Mouse (Mus musculus) liver, postnatal 0 days (tissue): ENCODE data around the gene Zfp36l2. TPM values are rescaled to one million over a fixed set of nuclear protein-coding genes. Genes with fewer than 3 reads are reported as not detected.

ENCODE experiments used
- ATAC-seq: fragments of 200-750 bp; cut with Nextera tagmentation; 2 replicates; pipeline ENCODE4 v1.8.0; 2017; ENCODE audit warnings: mild to moderate bottlenecking, moderate library complexity
- DNase-seq: peaks from one replicate; pipeline ENCODE4 v3.0.0-alpha.2; 2016
- H3K27ac ChIP-seq: fragments of 300-500 bp; sonication (generic); 2 replicates; pipeline ENCODE4 v1.5.1; 2014; ENCODE audit warnings: antibody characterized with exemption, moderate library complexity, mild to moderate bottlenecking, low read depth
- H3K27me3 ChIP-seq: fragments of 300-500 bp; sonication (generic); 2 replicates; pipeline ENCODE4 v1.6.1; 2014; ENCODE audit warnings: low read length, control low read depth, mixed read lengths; ENCODE audit not compliant: insufficient read depth
- H3K36me3 ChIP-seq: fragments of 300-500 bp; sonication (generic); replicated peaks from 2 replicates; pipeline ENCODE4 v1.6.1; 2014; ENCODE audit warnings: mild to moderate bottlenecking, control low read depth, low read length, moderate library complexity, mixed read lengths; ENCODE audit not compliant: insufficient read depth
- H3K4me1 ChIP-seq: fragments of 300-500 bp; sonication (generic); 2 replicates; pipeline ENCODE4 v1.6.1; 2014; ENCODE audit warnings: antibody characterized with exemption, mild to moderate bottlenecking, control low read depth; ENCODE audit not compliant: insufficient read depth
- H3K4me2 ChIP-seq: fragments of 300-500 bp; sonication (generic); 2 replicates; pipeline ENCODE4 v1.6.1; 2014; ENCODE audit warnings: low read depth, mild to moderate bottlenecking, low read length, moderate library complexity, mixed read lengths
- H3K4me3 ChIP-seq: fragments of 300-500 bp; sonication (generic); 2 replicates; pipeline ENCODE4 v1.5.1; 2014; ENCODE audit warnings: low read depth, low read length
- H3K9ac ChIP-seq: fragments of 300-500 bp; sonication (generic); replicated peaks from 2 replicates; pipeline ENCODE4 v1.6.1; 2014; ENCODE audit warnings: mild to moderate bottlenecking, moderate library complexity
- H3K9me3 ChIP-seq: fragments of 300-500 bp; sonication (generic); 2 replicates; pipeline ENCODE4 v1.6.1; 2016; ENCODE audit warnings: mild to moderate bottlenecking, control low read depth, low read length, mixed read lengths
- CTCF ChIP-seq: sonication (generic); IDR thresholded peaks from 2 replicates; pipeline ENCODE4 v1.5.1; 2016; ENCODE audit warnings: antibody characterized with exemption, low read depth
- EP300 ChIP-seq: IDR thresholded peaks from 2 replicates; pipeline ENCODE4 v1.6.1; 2016; ENCODE audit warnings: antibody characterized with exemption, low read depth, mild to moderate bottlenecking
- WGBS: fragments of 180-500 bp; shearing (Covaris S2); extraction: QIAGEN DNeasy Blood & Tissue Kit; methylation state at CpG from one replicate; pipeline ENCODE4 v1.1.7; 2014; ENCODE audit not compliant: insufficient replicate concordance; 5-methylcytosine and 5-hydroxymethylcytosine counted together
- polyA plus RNA-seq: library from polyadenylated mRNA; unstranded; fragments of >200 nt; fragmentation: Nextera tagmentation; extraction: Ambion mirVana; gene quantifications from 2 replicates; pipeline ENCODE4 v1.2.1, GENCODE M21; 2015

Gene Zfp36l2
- polyA plus RNA-seq, 1 experiment from 2014 or later = 7.6 TPM

DNA sequence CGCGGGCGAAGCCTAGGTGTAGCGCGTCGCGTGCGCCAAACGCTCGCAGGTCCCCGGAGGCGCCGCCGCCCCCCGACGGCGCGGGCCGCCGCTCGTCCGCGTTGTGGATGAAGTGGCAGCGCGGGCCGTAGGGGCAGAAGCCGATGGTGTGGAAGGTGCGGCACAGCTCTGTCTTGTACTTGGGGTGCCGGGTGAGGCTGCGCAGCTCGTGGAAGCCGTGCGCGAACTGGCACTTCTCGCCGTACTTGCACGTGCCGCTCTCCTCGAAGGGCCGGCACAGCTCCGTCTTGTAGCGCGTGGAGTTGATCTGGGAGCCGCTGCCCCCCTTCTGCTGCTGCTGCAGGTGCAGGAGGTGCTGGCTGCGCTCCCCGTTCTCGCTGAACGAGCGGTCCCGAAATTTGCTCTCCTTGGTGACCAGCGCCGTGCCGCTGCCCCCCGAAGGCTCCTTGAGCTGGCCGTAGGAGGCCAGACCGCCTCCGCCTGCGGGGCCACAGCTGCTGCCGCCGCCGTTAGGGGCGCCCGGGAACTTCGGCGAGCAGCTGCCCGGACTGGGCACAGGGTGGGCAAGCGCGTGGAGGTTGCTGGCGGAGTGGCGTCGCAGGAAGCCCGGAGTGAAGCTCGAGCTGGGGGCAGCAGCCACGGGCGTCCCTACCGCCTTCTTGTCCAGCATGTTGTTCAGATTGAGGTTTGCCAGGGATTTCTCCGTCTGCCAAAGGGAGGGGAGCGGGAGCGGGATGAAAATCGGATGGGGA lies 1.1 kb downstream of the Zfp36l2 start:
- peaks cover 35% of the 10 kb centered on the region for H3K4me1 ChIP-seq
- ATAC-seq = no peak
- H3K27me3 ChIP-seq = no peaks in the 10 kb centered on the region
- H3K9me3 ChIP-seq = no peaks in the 10 kb centered on the region
- peak overlapping the region; percentile 92 for H3K27ac ChIP-seq
- peak overlapping the region; percentile 68 for H3K4me3 ChIP-seq
- peak; percentile 73 for DNase-seq
- H3K9ac ChIP-seq = peak overlapping the region; percentile 80
- peak; percentile 40 for TF ChIP-seq CTCF
- TF ChIP-seq EP300 = no peak
- H3K4me2 ChIP-seq = peak overlapping the region; percentile 97
- under 1% methylated on average over 78 of the region's 80 CpGs for WGBS
- peaks cover 14% of the 10 kb centered on the region for H3K36me3 ChIP-seq

DNA sequence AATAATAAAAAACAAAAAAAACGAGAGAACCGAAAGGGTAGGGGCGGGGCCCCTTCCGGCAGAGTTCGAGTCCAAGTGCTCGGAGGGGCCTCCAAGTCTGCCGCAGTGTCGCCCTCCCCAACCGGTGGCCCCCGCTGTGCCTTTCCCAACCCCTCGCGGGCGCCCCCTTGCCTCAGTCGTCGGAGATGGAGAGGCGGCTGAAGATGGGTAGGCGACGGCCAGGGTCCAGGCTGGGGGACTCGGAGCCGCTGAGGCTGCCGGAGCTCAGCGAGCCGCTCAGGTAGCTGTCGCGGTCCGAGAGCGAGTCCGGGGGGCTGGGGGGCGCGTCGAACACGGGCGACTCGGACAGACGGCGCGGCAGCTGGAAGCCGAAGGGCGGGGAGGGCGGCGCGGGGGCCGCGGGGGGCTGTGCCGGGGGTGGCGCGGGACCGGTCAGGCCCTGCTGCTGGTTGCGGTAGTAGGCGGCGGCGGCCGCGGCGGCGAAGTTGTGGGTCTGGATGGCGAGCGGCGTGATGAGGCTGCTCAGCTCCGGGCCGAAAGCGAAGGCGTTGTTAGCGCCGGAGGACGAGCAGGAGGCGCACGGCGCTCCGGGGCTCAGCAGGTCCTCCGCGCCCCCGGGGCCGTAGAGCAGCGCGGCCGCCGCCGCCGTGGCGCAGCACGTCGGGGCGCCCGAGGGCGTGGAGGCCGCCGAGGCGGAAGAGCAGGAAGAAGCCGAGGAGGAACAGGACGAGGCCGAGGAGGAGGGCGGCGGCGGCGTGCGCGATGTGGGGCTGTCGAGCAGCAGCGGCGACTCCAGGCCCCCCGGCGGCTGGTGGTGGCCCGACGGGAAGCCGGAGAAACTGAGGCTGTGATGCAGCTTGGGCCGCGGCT lies 1.9 kb downstream of the Zfp36l2 start:
- Histone ChIP-seq H3K36me3 (peaks cover 12% of the 10 kb centered on the region; the same call in 1 of the 2 replicates), H3K4me2 (peak overlapping the region; percentile 97), H3K4me3 (peak overlapping the region; percentile 68), H3K27ac (peak overlapping the region; percentile 92), H3K27me3 (no peaks in the 10 kb centered on the region), H3K9me3 (no peaks in the 10 kb centered on the region), H3K9ac (peak overlapping the region; percentile 80), H3K4me1 (peaks cover 43% of the 10 kb centered on the region)
- DNase-seq (peak; percentile 81), ATAC-seq (no peak; the same call in 1 of the 2 replicates)
- no peak for TF ChIP-seq EP300
- peak; percentile 68 for TF ChIP-seq CTCF
- under 1% methylated on average over 89 of the region's 108 CpGs for WGBS

DNA sequence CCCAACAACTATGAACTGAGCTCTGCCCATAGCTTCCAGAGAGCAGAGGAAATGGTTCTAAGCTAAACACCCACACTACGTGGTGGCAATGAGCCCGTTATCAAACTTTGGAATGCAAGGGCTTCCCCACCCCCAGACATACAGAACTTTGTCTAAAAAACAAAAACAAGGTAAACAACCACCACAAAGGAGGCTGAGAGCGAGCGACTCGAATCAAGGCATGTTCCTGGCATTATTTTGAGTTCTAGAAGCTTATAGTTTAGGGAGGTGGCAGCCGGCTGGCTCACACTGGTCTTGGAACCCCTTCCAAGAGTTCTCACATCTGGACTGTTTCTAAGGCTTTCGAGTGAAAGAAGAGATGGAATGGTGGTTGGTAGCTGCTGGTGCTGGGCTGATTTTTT lies 2.7 kb downstream of the Zfp36l2 start:
- Histone ChIP-seq H3K9ac (peak overlapping the region; percentile 80), H3K36me3 (peaks cover 12% of the 10 kb centered on the region; the same call in 1 of the 2 replicates), H3K4me1 (peaks cover 49% of the 10 kb centered on the region), H3K27ac (peak overlapping the region; percentile 92), H3K9me3 (no peaks in the 10 kb centered on the region), H3K4me2 (peak overlapping the region; percentile 97), H3K4me3 (peak overlapping the region; percentile 68), H3K27me3 (no peaks in the 10 kb centered on the region)
- TF ChIP-seq EP300 (no peak), CTCF (no peak)
- under 1% methylated on average over 7 of the region's 7 CpGs for WGBS
- ATAC-seq (no peak), DNase-seq (peak; percentile 44)

DNA sequence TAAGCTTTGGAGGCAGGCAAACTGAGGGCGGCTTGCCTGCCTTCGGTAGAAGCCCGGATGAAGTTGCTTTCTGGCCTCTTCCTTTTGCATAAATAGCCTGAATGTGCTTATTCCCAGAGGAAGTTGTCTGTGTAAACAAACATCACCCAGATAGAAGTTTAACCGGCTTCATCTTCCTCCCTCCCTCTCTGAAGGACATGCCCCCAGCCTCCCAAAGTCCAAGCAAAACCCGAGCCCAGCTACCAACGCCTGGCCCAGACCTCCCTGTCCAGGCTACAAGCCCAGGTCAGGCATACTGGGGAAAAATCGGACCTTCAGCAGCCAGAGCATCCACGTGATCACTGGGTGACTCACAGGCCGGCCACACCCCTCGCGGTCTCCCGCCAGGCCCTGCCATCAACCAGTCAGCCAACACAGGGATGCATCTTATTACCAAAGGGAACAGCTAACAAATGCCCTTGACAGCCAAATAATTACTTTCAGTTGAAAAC lies 4.4 kb downstream of the Zfp36l2 start:
- peak overlapping the region; percentile 49 for H3K9ac ChIP-seq
- H3K36me3 ChIP-seq = peaks cover 12% of the 10 kb centered on the region; the same call in 1 of the 2 replicates
- 0% methylated on average over 12 of the region's 12 CpGs for WGBS
- peak; percentile 47 for ATAC-seq
- H3K9me3 ChIP-seq = no peaks in the 10 kb centered on the region
- peak overlapping the region; percentile 90 for H3K27ac ChIP-seq
- peaks cover 35% of the 10 kb centered on the region for H3K4me1 ChIP-seq
- peak overlapping the region; percentile 38 for H3K4me3 ChIP-seq
- DNase-seq = peak; percentile 92
- H3K27me3 ChIP-seq = no peaks in the 10 kb centered on the region
- no peak for TF ChIP-seq CTCF
- TF ChIP-seq EP300 = peak; percentile 39; the same call in 1 of the 2 replicates
- peak overlapping the region; percentile 68 for H3K4me2 ChIP-seq

DNA sequence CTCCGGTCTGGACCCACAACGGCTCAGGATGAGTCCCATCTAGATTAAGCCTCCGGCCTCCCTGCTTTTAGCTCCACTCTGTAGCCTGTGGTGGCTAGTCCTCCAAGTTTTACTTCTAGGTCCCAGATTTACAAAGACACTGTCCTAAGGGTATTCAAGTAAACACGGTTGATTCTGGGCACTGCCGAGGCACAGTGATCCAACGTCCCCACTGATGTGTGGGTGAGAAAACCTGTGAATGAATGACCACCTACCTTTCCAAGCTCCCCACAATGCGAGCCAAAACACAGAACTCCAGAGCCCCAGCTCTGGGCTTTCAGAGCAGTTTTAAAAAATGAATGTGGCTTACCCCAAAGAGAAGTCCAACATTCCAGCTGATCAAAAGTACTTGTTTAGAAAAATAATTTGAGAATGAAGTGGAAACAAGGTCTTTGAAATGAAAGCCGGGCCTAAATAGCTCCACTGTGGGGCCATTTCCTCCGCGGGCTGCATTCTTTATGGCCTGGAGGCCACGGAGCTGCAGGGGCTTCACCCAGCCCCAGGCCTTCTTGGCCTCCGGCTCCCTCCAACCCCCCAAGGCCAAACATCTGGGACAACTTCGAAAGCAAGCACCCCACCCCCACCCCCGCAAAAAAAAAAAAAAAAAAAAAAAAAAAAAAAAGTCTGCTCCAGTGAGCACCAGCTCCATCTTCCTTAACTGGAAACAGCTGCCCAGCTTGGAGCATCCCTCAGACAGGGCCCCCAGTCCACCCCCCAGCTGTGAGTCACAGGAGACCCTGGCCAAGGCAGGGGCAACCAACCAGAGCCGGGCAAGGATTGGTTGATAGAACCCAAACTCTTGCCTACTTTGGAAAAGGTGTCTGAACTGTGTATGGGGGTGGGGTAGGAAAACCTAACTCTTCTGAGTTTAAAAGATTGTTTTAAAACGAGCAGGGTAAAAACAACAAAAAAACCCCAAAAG lies 5.2 kb downstream of the Zfp36l2 start:
- H3K4me3 ChIP-seq = peak overlapping the region; percentile 38

More for the DNA sequence above, 5.2 kb downstream of the Zfp36l2 start:
- no peaks in the 10 kb centered on the region for H3K27me3 ChIP-seq
- peak; percentile 53 for DNase-seq
- H3K27ac ChIP-seq = peak overlapping the region; percentile 90
- peak overlapping the region; percentile 68 for H3K4me2 ChIP-seq
- H3K36me3 ChIP-seq = peaks cover 12% of the 10 kb centered on the region; the same call in 1 of the 2 replicates
- no peaks in the 10 kb centered on the region for H3K9me3 ChIP-seq
- WGBS = 13% methylated on average over 16 of the region's 16 CpGs
- H3K9ac ChIP-seq = peak overlapping the region; percentile 49
- ATAC-seq = no peak
- H3K4me1 ChIP-seq = peaks cover 37% of the 10 kb centered on the region
- TF ChIP-seq EP300 (no peak), CTCF (no peak)
